Mouse (Mus musculus) limb, embryonic 10.5 days (tissue): ENCODE results near the gene Cyb5b. TPM values are rescaled to one million over a fixed set of nuclear protein-coding genes. Genes with fewer than 3 reads are reported as not detected.

Source experiments
- DNase-seq: peaks from one replicate; pipeline ENCODE4 v3.0.0-alpha.2; 2017; ENCODE audit warnings: low spot score
- H3K27ac ChIP-seq: fragments of 300-500 bp; sonication (generic); 2 replicates; pipeline ENCODE4 v1.5.1; 2016; ENCODE audit warnings: mild to moderate bottlenecking
- H3K27me3 ChIP-seq: fragments of 300-500 bp; sonication (generic); 2 replicates; pipeline ENCODE4 v1.6.1; 2016; ENCODE audit warnings: low read depth, mild to moderate bottlenecking; ENCODE audit not compliant: poor library complexity, severe bottlenecking
- H3K36me3 ChIP-seq: fragments of 300-500 bp; sonication (generic); 2 replicates; pipeline ENCODE4 v1.6.1; 2016; ENCODE audit warnings: mild to moderate bottlenecking, moderate library complexity
- H3K4me1 ChIP-seq: fragments of 300-500 bp; sonication (generic); 2 replicates; pipeline ENCODE4 v1.6.1; 2016
- H3K4me3 ChIP-seq: fragments of 300-500 bp; sonication (generic); 2 replicates; pipeline ENCODE4 v1.5.1; 2016; ENCODE audit warnings: mild to moderate bottlenecking, moderate library complexity
- H3K9me3 ChIP-seq: fragments of 300-500 bp; sonication (generic); replicated peaks from 2 replicates; pipeline ENCODE4 v1.6.1; 2016; ENCODE audit warnings: mild to moderate bottlenecking
- WGBS: fragments of 180-500 bp; shearing (Covaris S2); methylation state at CpG from one replicate; pipeline ENCODE4 v1.1.7; 2016; 5-methylcytosine and 5-hydroxymethylcytosine counted together
- polyA plus RNA-seq: library from polyadenylated mRNA; unstranded; fragments of >200 nt; fragmentation: Nextera tagmentation; extraction: Ambion mirVana; gene quantifications from 2 replicates; pipeline ENCODE4 v1.2.1, GENCODE M21; 2016

Cyb5b gene
- polyA plus RNA-seq, 1 experiment from 2014 or later: 128 TPM

GRCm38 (mm10) chr8:107164251-107164773, 13.9 kb downstream of the Cyb5b start:
- 93% methylated on average over 7 of the region's 7 CpGs for WGBS

GRCm38 (mm10) chr8:107165745-107166144, 15.3 kb downstream of the Cyb5b start:
- DNase-seq: no peak
- H3K4me1 ChIP-seq: no peaks in the 10 kb centered on the region
- H3K36me3 ChIP-seq: peaks cover 92% of the 10 kb centered on the region
- H3K9me3 ChIP-seq: no peaks in the 10 kb centered on the region
- H3K27ac ChIP-seq: no peak overlapping the region
- no peak overlapping the region for H3K4me3 ChIP-seq
- 96% methylated on average over 9 of the region's 9 CpGs for WGBS
- H3K27me3 ChIP-seq: no peaks in the 10 kb centered on the region

More at GRCm38 (mm10) chr8:107164251-107164773, 13.9 kb downstream of the Cyb5b start:
- no peaks in the 10 kb centered on the region for H3K9me3 ChIP-seq
- H3K27ac ChIP-seq: no peak overlapping the region
- peaks cover 91% of the 10 kb centered on the region for H3K36me3 ChIP-seq
- no peak overlapping the region for H3K4me3 ChIP-seq
- no peaks in the 10 kb centered on the region for H3K4me1 ChIP-seq
- no peak for DNase-seq
- no peaks in the 10 kb centered on the region for H3K27me3 ChIP-seq

DNA sequence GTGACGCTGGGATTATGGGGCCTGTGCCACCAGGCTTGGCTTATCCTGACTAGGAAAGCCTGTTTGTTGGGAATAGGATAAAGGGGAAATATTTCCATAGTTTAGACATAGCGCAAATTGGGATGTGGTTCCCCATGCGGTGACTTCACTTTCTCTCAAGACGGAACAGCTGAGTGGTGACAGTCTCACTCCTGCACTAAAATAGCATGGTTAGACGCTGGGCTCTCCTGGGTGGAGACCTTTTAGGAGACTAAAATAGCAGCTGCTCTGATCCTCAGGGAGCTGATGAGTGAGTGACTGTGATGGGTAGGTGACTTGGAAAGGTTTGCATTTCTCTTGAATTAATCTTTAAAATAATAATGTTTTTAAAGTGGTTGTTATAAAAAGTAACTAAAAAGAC, 17.4 kb downstream of the Cyb5b start:
- DNase-seq: no peak
- Histone ChIP-seq H3K27me3 (no peaks in the 10 kb centered on the region), H3K4me1 (no peaks in the 10 kb centered on the region), H3K4me3 (no peak overlapping the region), H3K36me3 (peaks cover 93% of the 10 kb centered on the region), H3K9me3 (no peaks in the 10 kb centered on the region), H3K27ac (no peak overlapping the region)
- WGBS: 95% methylated on average over 5 of the region's 5 CpGs

- no peak for DNase-seq
- Histone ChIP-seq H3K27me3 (no peaks in the 10 kb centered on the region), H3K4me1 (no peaks in the 10 kb centered on the region), H3K9me3 (no peaks in the 10 kb centered on the region), H3K36me3 (peaks cover 96% of the 10 kb centered on the region), H3K27ac (no peak overlapping the region), H3K4me3 (no peak overlapping the region)
- 92% methylated on average over 8 of the region's 8 CpGs for WGBS
Observed at GRCm38 (mm10) chr8:107172152-107172551, 21.7 kb downstream of the Cyb5b start.

DNA sequence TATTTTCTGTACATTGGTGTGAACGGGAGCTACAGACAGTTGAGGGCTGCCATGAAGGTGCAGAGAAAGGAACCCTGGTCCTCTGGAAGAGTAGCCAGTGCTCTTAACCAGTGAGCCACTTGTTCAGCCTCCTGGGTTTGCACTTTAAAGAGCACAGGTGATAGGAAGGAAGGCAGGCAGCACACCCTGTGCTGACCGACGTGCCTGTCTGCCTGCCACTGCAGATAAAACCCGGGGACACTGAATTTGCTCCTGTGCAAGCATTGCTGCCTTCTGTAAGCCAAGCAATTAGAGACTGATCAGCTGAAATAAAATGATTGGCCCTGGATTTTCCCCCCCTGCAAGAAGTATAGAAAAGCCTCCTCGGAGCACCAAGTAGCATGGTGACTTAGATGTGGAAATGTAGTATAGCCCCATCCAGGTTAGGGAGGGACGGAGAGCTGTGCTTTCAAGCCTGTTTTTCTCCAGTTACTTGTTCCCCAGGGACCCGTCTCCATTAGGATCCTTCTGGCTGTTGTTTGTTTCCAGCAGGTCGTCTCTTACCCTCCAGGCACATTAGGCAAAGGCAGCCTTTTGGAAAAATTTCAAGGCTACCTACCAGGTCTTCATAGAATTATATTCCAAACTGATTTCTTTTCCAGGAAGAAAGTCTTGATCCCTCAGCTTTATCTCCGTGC, 22.7 kb downstream of the Cyb5b start:
- Histone ChIP-seq H3K27ac (no peak overlapping the region), H3K4me3 (no peak overlapping the region), H3K36me3 (peaks cover 96% of the 10 kb centered on the region), H3K27me3 (no peaks in the 10 kb centered on the region), H3K9me3 (no peaks in the 10 kb centered on the region), H3K4me1 (no peaks in the 10 kb centered on the region)
- DNase-seq: no peak
- WGBS: 86% methylated on average over 9 of the region's 9 CpGs

GRCm38 (mm10) chr8:107181122-107181521, 30.7 kb downstream of the Cyb5b start:
- WGBS: 94% methylated on average over 6 of the region's 6 CpGs
- peaks cover 100% of the 10 kb centered on the region for H3K36me3 ChIP-seq
- DNase-seq: no peak
- H3K9me3 ChIP-seq: no peaks in the 10 kb centered on the region
- H3K4me3 ChIP-seq: no peak overlapping the region
- H3K4me1 ChIP-seq: no peaks in the 10 kb centered on the region
- H3K27me3 ChIP-seq: no peaks in the 10 kb centered on the region
- no peak overlapping the region for H3K27ac ChIP-seq

DNA sequence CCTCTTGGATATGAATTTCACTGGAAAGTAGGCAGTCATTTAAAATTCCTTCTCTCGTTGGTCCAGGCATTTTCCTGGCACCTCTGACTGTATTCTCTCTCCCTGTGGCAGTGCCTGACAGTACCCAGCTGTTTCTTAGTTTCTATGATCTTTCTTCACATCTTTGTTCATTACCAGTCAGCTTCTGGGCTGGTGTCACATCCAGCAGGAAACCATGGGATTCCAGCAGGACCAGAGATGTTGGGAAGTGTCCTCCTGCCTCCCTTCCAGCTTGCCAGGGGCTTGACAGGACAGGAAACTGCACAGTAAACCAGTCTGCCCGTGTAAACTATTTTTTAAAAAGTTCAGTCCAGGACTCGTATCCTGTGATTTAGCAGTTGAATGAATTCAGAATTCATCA, 34.6 kb downstream of the Cyb5b start:
- no peak for DNase-seq
- no peak overlapping the region for H3K4me3 ChIP-seq
- no peaks in the 10 kb centered on the region for H3K27me3 ChIP-seq
- 89% methylated on average over 3 of the region's 3 CpGs for WGBS
- H3K9me3 ChIP-seq: no peaks in the 10 kb centered on the region
- H3K27ac ChIP-seq: no peak overlapping the region
- peaks cover 68% of the 10 kb centered on the region for H3K36me3 ChIP-seq
- no peaks in the 10 kb centered on the region for H3K4me1 ChIP-seq

GRCm38 (mm10) chr8:107186659-107187390, 36.4 kb downstream of the Cyb5b start:
- Histone ChIP-seq H3K4me3 (no peak overlapping the region), H3K36me3 (peaks cover 49% of the 10 kb centered on the region), H3K4me1 (0 out of 2 replicates have a peak, but pooled peaks cover 2% of the 10 kb centered on the region), H3K27me3 (no peaks in the 10 kb centered on the region), H3K27ac (no peak overlapping the region), H3K9me3 (no peaks in the 10 kb centered on the region)
- WGBS: 74% methylated on average over 15 of the region's 15 CpGs
- DNase-seq: no peak

GRCm38 (mm10) chr8:107187631-107188030, 37.2 kb downstream of the Cyb5b start:
- H3K4me1 ChIP-seq: 0 out of 2 replicates have a peak, but pooled peaks cover 2% of the 10 kb centered on the region
- H3K9me3 ChIP-seq: no peaks in the 10 kb centered on the region
- H3K27ac ChIP-seq: no peak overlapping the region
- peaks cover 41% of the 10 kb centered on the region for H3K36me3 ChIP-seq
- H3K4me3 ChIP-seq: no peak overlapping the region
- no peak for DNase-seq
- WGBS: 90% methylated on average over 5 of the region's 5 CpGs
- no peaks in the 10 kb centered on the region for H3K27me3 ChIP-seq

DNA sequence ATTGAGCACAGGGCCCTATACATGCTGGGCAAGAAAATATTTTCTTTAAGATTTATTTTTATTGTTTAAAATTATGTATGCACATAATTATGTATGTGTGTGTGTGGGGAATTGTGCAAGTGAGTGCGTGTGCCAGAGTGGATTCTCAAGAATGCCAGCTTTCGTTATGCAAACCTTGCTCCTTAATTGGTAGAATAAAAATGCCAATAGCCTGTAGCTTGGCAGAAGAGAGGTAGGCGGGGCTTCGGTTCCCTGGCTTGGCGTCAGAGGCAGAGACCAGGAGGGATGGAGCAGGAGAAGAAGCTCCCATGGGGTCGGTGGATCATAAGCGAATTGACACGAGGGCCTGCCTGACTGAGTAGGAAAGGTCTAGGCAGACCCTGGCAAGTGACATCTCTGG, 42.2 kb downstream of the Cyb5b start:
- no peaks in the 10 kb centered on the region for H3K27me3 ChIP-seq
- DNase-seq: no peak
- 68% methylated on average over 8 of the region's 8 CpGs for WGBS
- 0 out of 2 replicates have a peak, but pooled peaks cover 2% of the 10 kb centered on the region for H3K4me1 ChIP-seq
- no peak overlapping the region for H3K4me3 ChIP-seq
- no peaks in the 10 kb centered on the region for H3K9me3 ChIP-seq
- no peaks in the 10 kb centered on the region for H3K36me3 ChIP-seq
- H3K27ac ChIP-seq: no peak overlapping the region

DNA sequence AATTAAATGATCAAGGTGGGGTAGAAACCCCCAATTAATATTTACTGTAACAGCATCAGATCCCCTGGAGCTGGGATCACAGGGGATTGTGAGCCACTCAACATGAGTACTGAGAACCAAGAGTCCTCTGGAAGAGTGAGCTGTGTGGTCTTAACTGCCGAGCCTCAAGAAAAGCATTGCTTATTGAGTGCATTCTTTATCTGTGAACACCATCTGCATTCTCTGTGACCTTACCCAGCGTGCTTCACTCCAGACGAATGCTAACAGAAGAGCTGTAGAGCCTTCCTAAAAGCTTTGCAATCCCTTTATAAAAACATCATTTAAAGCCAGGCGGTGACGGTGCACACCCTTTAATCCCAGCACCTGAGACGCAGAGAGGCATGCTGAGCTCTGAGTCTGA, 42.9 kb downstream of the Cyb5b start:
- peaks cover 5% of the 10 kb centered on the region for H3K4me1 ChIP-seq
- WGBS: 78% methylated on average over 6 of the region's 6 CpGs
- H3K4me3 ChIP-seq: no peak overlapping the region
- H3K36me3 ChIP-seq: no peaks in the 10 kb centered on the region
- no peaks in the 10 kb centered on the region for H3K9me3 ChIP-seq
- no peak for DNase-seq
- H3K27me3 ChIP-seq: no peaks in the 10 kb centered on the region
- H3K27ac ChIP-seq: no peak overlapping the region

GRCm38 (mm10) chr8:107194786-107195451, 44.5 kb downstream of the Cyb5b start:
- no peaks in the 10 kb centered on the region for H3K27me3 ChIP-seq
- no peak overlapping the region for H3K27ac ChIP-seq
- peaks cover 10% of the 10 kb centered on the region for H3K4me1 ChIP-seq
- WGBS: 92% methylated on average over 14 of the region's 14 CpGs
- no peaks in the 10 kb centered on the region for H3K9me3 ChIP-seq
- no peak for DNase-seq
- H3K36me3 ChIP-seq: no peaks in the 10 kb centered on the region
- no peak overlapping the region for H3K4me3 ChIP-seq
